Mouse (Mus musculus) limb, embryonic 12.5 days (tissue): ENCODE results near the gene Serpine1. TPM values are rescaled to one million over a fixed set of nuclear protein-coding genes. Genes with fewer than 3 reads are reported as not detected.
"Not testable (repeated sequence)": the region's sequence is repeated elsewhere in the genome, so short reads cannot be mapped to it uniquely, and the experiment has no call there.

ENCODE experiments used
- ATAC-seq: fragments of 200-750 bp; cut with Nextera tagmentation; 2 replicates; pipeline ENCODE4 v1.8.0; 2017; ENCODE audit warnings: low read depth, moderate TSS enrichment; ENCODE audit not compliant: insufficient number of reproducible peaks, insufficient read depth, low FRiP score, low TSS enrichment
- H3K27ac ChIP-seq: fragments of 300-500 bp; sonication (generic); 2 replicates; pipeline ENCODE4 v1.5.1; 2016; ENCODE audit warnings: mild to moderate bottlenecking, moderate library complexity
- H3K27me3 ChIP-seq: fragments of 300-500 bp; sonication (generic); 2 replicates; pipeline ENCODE4 v1.6.1; 2016; ENCODE audit warnings: mild to moderate bottlenecking, moderate library complexity
- H3K36me3 ChIP-seq: fragments of 300-500 bp; sonication (generic); 2 replicates; pipeline ENCODE4 v1.6.1; 2016; ENCODE audit warnings: mild to moderate bottlenecking, moderate library complexity
- H3K4me1 ChIP-seq: fragments of 300-500 bp; sonication (generic); replicated peaks from 2 replicates; pipeline ENCODE4 v1.6.1; 2016
- H3K4me2 ChIP-seq: fragments of 300-500 bp; sonication (generic); 2 replicates; pipeline ENCODE4 v1.6.1; 2016; ENCODE audit warnings: mild to moderate bottlenecking, moderate library complexity
- H3K4me3 ChIP-seq: fragments of 300-500 bp; sonication (generic); replicated peaks from 2 replicates; pipeline ENCODE4 v1.5.1; 2016; ENCODE audit warnings: mild to moderate bottlenecking
- H3K9ac ChIP-seq: fragments of 300-500 bp; sonication (generic); replicated peaks from 2 replicates; pipeline ENCODE4 v1.6.1; 2016; ENCODE audit warnings: mild to moderate bottlenecking, moderate library complexity
- H3K9me3 ChIP-seq: fragments of 300-500 bp; sonication (generic); 2 replicates; pipeline ENCODE4 v1.6.1; 2016; ENCODE audit warnings: mild to moderate bottlenecking, moderate library complexity
- WGBS: fragments of 180-500 bp; shearing (Covaris S2); methylation state at CpG from one replicate; pipeline ENCODE4 v1.1.7; 2016; 5-methylcytosine and 5-hydroxymethylcytosine counted together
- polyA plus RNA-seq: library from polyadenylated mRNA; unstranded; fragments of >200 nt; fragmentation: Nextera tagmentation; extraction: Ambion mirVana; gene quantifications from 2 replicates; pipeline ENCODE4 v1.2.1, GENCODE M21; 2016

Serpine1 gene
- polyA plus RNA-seq = 0.38 and 0.44 TPM in 2 replicates

DNA sequence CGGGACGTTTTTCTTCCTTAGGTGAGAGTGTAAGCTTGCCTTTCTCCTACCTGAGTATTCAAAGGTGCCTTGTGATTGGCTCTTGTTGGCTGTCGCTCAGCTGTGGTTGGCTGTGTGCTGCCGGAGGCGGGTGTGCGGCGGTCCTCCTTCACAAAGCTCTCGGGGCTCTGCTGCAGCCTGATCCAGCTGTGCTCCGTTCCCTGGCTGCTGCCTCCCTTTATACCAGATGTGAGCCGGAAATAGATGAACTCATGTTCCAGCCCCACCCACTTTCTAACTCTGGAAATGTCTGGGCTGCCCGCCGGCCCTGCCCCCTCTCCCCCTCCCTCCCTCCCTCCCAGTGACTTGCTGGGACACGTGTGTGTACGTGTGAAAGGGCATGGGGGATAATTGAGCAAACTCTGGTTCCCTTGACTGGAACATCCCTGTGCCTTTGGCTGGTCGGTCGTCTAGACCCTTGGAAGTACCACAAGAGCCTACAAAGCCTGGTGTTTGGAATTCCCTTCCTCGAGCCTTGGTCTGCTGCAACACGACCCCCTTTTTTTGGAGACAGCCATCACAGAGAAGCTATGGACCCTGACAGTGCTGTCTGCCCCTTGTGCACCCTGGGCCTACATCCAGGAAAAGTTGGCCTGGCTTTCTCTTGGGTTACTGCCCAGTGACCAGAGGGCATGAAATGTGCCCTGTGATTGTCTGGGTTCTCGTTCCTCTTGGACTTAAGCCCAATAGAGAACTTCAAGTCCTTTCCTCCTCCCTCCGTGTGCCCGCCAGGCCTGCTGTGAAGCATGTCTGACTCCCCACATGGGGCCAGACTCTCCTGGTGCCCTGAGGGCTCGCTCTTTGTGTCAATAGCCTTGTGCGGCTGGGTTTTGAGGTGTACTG, at the start of gene Serpine1:
Gene Serpine1 (minus strand): TSS at position 190 of the 882 bp plus-strand sequence.
- H3K4me2 ChIP-seq = peak within 1 kb of the TSS; percentile 53
- peaks cover 13% of the 10 kb centered on the region for H3K4me1 ChIP-seq
- 20% methylated on average over 23 of the region's 23 CpGs for WGBS
- H3K27me3 ChIP-seq = no peaks in the 10 kb centered on the region
- H3K4me3 ChIP-seq = peak within 1 kb of the TSS; percentile 32
- peak within 1 kb of the TSS; percentile 80 for H3K27ac ChIP-seq
- H3K9me3 ChIP-seq = no peaks in the 10 kb centered on the region
- ATAC-seq = peak; percentile 95
- H3K36me3 ChIP-seq = no peaks in the 10 kb centered on the region
- H3K9ac ChIP-seq = peak within 1 kb of the TSS; percentile 47; the same call in 1 of the 2 replicates

DNA sequence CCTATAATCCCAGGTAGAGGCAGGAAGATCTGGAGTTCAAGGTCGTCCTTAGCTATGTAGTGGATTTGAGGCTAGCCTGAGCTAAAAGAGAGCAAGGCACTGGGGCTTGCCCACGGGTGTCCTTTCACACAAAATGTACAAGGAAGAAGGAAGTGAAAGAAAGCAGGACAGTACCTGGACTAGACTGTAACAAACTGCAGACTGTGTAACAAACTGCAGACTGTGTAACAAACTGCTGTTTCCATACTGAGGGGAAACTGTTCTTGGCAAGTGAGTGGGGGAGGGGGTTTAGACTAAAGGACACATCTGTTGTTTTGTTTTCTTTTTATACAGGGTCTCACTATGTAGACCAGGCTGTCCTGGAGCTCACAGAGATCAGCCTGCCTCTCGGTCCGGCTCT, 49.2 kb upstream of the Serpine1 start:
- no peaks in the 10 kb centered on the region for H3K9me3 ChIP-seq
- peaks cover 9% of the 10 kb centered on the region for H3K4me1 ChIP-seq
- H3K4me3 ChIP-seq = no peak overlapping the region
- H3K27me3 ChIP-seq = no peaks in the 10 kb centered on the region
- H3K4me2 ChIP-seq = no peak overlapping the region
- no peaks in the 10 kb centered on the region for H3K36me3 ChIP-seq
- no peak overlapping the region for H3K27ac ChIP-seq
- no peak for ATAC-seq
- 78% methylated on average over 4 of the region's 4 CpGs for WGBS
- H3K9ac ChIP-seq = no peak overlapping the region

DNA sequence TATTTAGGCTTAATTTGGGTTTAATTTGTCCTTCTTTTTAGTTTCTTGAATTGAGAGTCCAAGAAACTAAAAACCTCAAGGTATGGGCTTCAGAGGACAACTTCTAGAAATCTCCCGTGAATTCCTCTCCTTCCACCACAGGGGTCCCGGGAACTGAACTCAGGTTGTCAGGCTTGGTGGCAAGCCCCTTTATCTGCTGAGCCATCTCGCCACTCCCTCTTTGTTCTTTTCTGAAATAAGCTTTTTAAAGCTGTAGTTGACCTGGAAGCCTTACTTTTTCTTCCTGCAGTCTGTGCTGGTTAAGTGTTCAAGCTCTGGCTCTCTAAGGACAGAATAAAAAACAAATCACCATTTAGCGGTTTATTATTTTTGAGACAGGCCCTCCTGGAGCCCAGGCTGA, 46.8 kb upstream of the Serpine1 start:
- H3K27ac ChIP-seq = no peak overlapping the region
- no peaks in the 10 kb centered on the region for H3K27me3 ChIP-seq
- peaks cover 9% of the 10 kb centered on the region for H3K36me3 ChIP-seq
- no peak for ATAC-seq
- H3K9me3 ChIP-seq = peaks cover 6% of the 10 kb centered on the region; the same call in 1 of the 2 replicates
- 76% methylated on average over 4 of the region's 4 CpGs for WGBS
- no peak overlapping the region for H3K9ac ChIP-seq
- H3K4me2 ChIP-seq = no peak overlapping the region
- H3K4me1 ChIP-seq = peaks cover 19% of the 10 kb centered on the region
- no peak overlapping the region for H3K4me3 ChIP-seq

DNA sequence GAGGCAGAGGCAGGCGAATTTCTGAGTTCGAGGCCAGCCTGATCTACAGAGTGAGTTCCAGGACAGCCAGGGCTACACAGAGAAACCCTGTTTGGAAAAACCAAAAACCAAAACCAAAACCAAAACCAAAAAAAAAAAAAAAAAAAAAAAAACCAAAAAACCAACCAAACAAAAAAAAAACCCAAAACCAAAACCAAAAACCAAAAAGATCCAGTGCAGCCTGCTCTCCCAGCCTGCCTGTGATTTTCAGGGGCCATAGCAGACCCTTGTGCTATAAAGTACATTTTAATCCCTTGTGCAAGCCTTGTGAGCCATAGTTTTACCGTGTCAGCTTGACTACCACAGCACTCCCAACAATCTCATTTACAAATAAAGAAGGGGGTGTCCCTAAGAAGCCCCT, 45.9 kb upstream of the Serpine1 start:
- ATAC-seq, H3K4me2 ChIP-seq, H3K9ac ChIP-seq, H3K4me3 ChIP-seq, H3K27ac ChIP-seq, H3K27me3 ChIP-seq: not testable (repeated sequence)
- 83% methylated on average over 3 of the region's 3 CpGs for WGBS
- Histone ChIP-seq H3K36me3 (peaks cover 18% of the 10 kb centered on the region), H3K9me3 (peaks cover 15% of the 10 kb centered on the region; the same call in 1 of the 2 replicates), H3K4me1 (peaks cover 18% of the 10 kb centered on the region)

DNA sequence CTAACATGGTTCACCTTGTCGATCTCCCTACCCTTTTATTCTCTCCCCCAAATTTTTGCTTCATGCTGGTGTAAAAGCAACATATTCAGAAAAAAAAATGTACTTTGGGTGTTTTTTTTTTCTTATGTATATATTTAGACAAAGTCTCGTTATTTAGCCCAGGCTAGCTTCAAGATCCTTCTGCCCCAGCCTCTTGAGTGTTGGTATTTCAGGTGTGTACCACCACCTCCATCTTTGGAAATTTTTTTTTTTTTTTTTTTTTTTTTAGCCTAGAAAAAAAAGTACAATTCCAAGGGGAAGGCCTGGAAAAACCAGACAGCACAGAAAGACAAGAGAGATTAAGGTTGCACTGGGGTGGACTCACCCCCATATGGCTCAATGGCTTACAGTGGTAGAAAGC, 44.9 kb upstream of the Serpine1 start:
- Histone ChIP-seq H3K36me3 (peaks cover 27% of the 10 kb centered on the region), H3K4me2 (no peak overlapping the region), H3K4me1 (peaks cover 14% of the 10 kb centered on the region), H3K27ac (no peak overlapping the region), H3K9me3 (peaks cover 20% of the 10 kb centered on the region; the same call in 1 of the 2 replicates), H3K9ac (no peak overlapping the region), H3K27me3 (no peaks in the 10 kb centered on the region), H3K4me3 (no peak overlapping the region)
- ATAC-seq = no peak
- WGBS = 83% methylated on average over 2 of the region's 2 CpGs

DNA sequence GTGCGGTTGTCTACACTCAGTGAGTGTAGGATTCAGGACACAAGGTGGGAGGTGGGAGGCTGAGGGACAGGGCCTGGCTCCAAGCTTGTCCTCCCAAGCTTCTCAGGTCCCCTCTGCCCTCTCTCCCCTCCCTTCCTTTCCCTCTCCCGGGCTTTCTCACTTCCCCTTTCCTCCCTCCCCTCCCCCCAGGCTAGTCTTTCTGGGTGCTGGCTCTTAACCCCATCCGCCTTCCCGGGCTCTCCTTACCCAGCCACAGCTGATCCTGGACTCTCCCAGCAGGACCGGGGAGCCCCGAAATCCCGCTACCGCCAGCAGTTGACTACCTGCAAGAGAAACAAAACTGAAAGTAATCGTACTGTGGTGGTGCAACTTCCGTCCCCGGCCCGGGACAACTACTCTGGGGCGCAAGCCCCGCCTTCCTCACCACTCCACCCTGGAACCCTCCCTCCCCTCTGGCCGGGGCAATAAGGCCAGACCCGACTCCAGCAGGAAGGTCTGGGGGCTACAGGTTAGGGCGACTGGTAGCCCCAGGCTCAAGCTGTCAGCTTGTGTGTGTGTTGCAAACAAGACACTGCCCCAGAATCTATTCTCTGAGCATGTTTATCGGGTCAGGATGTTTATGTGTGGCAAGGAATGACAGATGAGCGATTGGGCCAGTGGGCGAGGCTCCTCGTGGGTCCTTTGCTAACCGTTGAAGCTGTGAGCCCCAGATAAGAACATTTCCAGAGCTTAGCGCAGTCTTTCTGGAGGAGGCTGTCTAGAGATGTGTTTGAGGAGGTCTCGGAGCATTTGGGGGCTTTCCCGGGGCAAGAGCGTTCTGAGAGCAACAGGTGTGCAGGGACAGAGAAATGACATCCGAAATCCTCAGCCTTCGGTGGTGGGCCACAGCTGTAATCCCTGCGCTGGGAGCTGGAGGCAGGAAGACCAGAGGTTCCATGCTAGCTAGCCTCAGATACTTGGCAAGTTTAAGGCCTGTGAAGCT, 44.1 kb upstream of the Serpine1 start, which contains the start of gene Trim56:
Gene Trim56 (minus strand): TSS at position 344 of the 982 bp plus-strand sequence.
- peaks cover 28% of the 10 kb centered on the region for H3K9me3 ChIP-seq
- peak within 1 kb of the TSS; percentile 74 for H3K4me2 ChIP-seq
- 8% methylated on average over 29 of the region's 29 CpGs for WGBS
- H3K36me3 ChIP-seq = peaks cover 33% of the 10 kb centered on the region
- peak within 1 kb of the TSS; percentile 65 for H3K4me3 ChIP-seq
- peak within 1 kb of the TSS; percentile 81 for H3K27ac ChIP-seq
- ATAC-seq = peak; percentile 61; the same call in 1 of the 2 replicates
- H3K4me1 ChIP-seq = peaks cover 14% of the 10 kb centered on the region
- peak within 1 kb of the TSS; percentile 86 for H3K9ac ChIP-seq
- no peaks in the 10 kb centered on the region for H3K27me3 ChIP-seq

DNA sequence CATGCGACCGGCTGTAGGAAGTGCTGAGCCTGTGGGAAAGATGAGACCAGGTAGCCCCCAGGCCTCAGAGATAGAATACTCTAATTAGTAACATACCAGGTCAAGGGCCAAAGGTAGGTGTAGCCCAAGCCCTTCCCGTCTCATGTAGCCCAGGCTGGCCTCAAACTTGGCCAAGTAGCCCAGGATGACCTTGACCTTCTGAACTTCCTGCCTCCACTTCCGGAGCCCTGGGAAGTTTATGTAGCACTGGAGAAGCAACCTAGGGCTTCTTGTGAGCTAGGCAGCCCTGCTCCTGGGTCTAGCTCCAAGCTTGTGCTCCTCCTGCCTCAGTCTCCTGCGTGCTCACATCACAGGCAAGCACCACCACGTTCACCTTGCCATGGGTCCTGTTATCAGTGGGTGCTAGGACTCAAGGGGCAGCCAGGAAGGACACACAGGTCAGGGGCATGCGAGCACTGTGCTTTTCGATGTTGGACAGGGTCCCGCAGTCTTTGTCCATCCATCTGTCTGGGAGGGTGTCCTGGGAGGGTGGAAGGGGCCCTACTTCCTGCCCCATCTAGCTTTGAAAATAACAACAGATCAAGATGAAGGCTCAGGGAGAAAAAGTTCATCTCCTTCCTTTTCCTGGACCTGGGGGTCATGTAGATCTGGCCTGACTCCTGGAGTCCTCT, 43.0 kb upstream of the Serpine1 start:
- H3K4me1 ChIP-seq = peaks cover 14% of the 10 kb centered on the region
- H3K4me3 ChIP-seq = peak overlapping the region; percentile 65
- ATAC-seq = no peak
- H3K27me3 ChIP-seq = no peaks in the 10 kb centered on the region
- peak overlapping the region; percentile 81; the same call in 1 of the 2 replicates for H3K27ac ChIP-seq
- peak overlapping the region; percentile 74 for H3K4me2 ChIP-seq
- 81% methylated on average over 9 of the region's 9 CpGs for WGBS
- peaks cover 36% of the 10 kb centered on the region for H3K36me3 ChIP-seq
- H3K9me3 ChIP-seq = peaks cover 35% of the 10 kb centered on the region
- peak overlapping the region; percentile 86; the same call in 1 of the 2 replicates for H3K9ac ChIP-seq

DNA sequence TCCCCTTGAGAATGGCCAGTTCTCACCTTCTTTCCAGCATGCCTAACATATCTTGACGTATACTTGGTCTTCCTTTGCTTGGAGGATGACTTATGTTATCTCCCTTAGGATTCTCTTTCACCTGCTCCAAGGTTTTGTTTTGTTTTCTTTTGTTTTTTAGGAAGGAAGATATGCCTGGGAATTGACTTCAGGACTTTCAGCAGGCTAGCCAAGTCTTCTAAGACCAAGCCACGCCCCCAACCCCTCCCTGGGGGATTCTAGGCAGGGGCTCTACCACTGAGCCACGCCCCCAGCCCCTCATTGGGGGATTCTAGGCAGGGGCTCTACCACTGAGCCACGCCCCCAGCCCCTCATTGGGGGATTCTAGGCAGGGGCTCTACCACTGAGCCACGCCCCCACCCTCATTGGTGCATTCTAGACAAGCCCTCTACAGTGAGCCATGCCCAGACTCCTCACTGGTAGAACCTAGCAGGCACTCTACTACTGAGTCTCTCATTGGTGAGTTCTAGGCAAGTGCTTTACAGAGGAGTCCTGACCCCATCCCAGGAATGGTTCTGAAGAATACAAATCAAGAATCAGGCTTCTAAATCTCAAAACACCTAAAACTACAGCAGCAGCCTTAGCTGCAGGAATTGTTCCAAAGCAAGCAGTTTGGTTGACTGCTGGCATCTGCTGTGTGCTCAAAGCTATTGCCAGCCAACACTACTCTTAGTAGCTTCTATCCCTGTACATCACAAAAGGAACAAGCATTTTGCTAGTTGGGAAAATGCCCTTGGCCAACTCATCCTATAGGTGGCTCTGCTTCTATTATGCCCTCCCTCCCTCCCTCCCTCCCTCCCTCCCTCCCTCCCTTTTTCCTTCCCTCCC, 39.7 kb upstream of the Serpine1 start:
- 89% methylated on average over 5 of the region's 5 CpGs for WGBS
- Histone ChIP-seq H3K4me1 (peaks cover 14% of the 10 kb centered on the region), H3K9me3 (peaks cover 35% of the 10 kb centered on the region), H3K27ac (no peak overlapping the region), H3K27me3 (no peaks in the 10 kb centered on the region), H3K36me3 (peaks cover 36% of the 10 kb centered on the region), H3K4me3 (no peak overlapping the region), H3K9ac (no peak overlapping the region), H3K4me2 (no peak overlapping the region)
- ATAC-seq = no peak

DNA sequence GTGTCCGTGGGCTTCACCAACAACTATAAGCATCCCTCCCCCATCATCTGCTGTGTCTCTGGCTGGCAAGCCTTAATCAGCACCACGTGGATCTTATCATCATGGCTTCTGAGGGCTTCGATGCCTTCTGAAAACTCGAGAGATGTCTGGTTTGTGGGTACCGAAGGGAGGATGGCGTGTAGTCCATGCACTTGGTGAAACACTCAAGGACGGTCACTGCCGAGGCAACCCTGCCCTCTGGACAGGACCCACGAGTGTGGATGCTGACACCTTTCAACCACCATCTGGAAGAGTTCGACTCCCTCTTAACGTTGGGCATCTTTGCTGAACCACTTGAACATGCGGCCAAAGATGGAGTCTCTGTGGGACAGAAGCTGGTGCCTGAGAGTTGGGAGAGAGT, 38.8 kb upstream of the Serpine1 start:
- Histone ChIP-seq H3K9me3 (peaks cover 35% of the 10 kb centered on the region), H3K27me3 (no peaks in the 10 kb centered on the region), H3K4me1 (peaks cover 8% of the 10 kb centered on the region), H3K9ac (no peak overlapping the region), H3K4me2 (no peak overlapping the region), H3K36me3 (peaks cover 36% of the 10 kb centered on the region), H3K4me3 (no peak overlapping the region), H3K27ac (no peak overlapping the region)
- WGBS = 94% methylated on average over 12 of the region's 12 CpGs
- ATAC-seq = no peak
